Mouse (Mus musculus) heart, adult 2 months (tissue): ENCODE results near the gene Drc1.

Source experiments
- CTCF ChIP-seq: fragments of 200-600 bp; IDR thresholded peaks from 2 replicates; pipeline ENCODE4 v1.8.1; 2022; ENCODE audit warnings: antibody characterized with exemption, mild to moderate bottlenecking, moderate library complexity
- EP300 ChIP-seq: fragments of 200-500 bp; IDR thresholded peaks from 2 replicates; pipeline ENCODE4 v1.6.1; 2011; ENCODE audit warnings: low read depth, low read length, control low read depth; ENCODE audit not compliant: insufficient read depth

- no peak for TF ChIP-seq CTCF
- no peak for TF ChIP-seq EP300
Measured at GRCm38 (mm10) chr5:30367405-30367804, 86.2 kb downstream of the Drc1 start.
